ENCODE assay signal across 10 mouse cellular contexts in the genomic region with DNA sequence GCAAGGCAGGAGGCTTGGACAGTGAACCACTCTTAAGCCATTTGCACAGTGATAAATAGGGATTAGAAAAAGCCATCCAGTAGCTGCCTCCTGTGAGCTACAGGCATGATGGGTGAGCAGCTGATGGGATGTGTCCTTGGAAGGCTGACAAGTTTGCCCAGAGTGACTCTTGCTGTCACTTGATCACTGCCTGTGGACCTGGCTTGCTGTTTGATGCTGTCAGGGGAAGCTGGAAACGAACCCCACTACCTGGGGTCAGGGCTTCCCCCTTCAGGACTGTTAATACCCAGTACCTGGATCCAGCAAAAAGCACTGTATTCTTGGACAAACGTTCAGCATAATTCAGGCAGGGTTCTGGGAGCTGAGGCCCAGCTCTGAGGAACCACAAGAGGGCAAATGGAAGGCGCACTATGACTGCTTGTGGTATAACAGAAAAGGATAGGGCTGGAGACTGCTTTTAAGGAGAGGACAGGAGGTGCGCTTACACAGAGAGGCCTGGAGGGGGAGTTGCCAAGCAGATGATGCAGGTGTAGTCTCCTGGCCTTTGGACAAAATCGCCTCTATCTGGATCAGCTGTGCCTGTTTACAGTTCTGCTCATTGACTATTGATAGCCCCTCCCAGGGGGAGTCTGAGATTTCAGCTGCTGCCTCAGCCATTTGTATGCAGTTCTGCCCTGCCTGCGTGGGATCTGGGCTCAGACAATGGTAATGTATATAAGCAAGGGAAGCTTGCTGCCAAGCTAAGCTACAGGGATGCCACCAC. TPM values are rescaled to one million over a fixed set of nuclear protein-coding genes. Genes with fewer than 3 reads are reported as not detected.
A peak's percentile ranks its signal among the peaks of the same experiment; 100 is the strongest.
DNase-seq lines count a peak whose midpoint lies in the region; ATAC-seq and TF ChIP-seq lines count a peak whose summit lies in the region.
"Had no signal": no experiment of that assay in that cellular context is flagged by ENCODE, and none has a peak within 500 bp of the region (broad histone marks: within the 10 kb centered on the region; RNA-seq: fewer than 3 reads in every experiment).

No protein-coding gene starts in this region.

- H3K9me3 ChIP-seq in liver, embryonic 11.5 days (ENCODE audit: control insufficient read depth, low read length), result no peaks in the 10 kb centered on the region
- H3K9me3 ChIP-seq in liver, embryonic 12.5 days (replicated peaks), result no peaks in the 10 kb centered on the region
- no peaks in the 10 kb centered on the region for H3K9me3 ChIP-seq in embryonic facial prominence, embryonic 14.5 days (ENCODE audit: control insufficient read depth, low read length)
- no peaks in the 10 kb centered on the region for H3K9me3 ChIP-seq in midbrain, postnatal 0 days (ENCODE audit: low read length)

- peaks cover 19% of the 10 kb centered on the region for H3K36me3 ChIP-seq in liver, embryonic 11.5 days (ENCODE audit: control insufficient read depth, insufficient read depth, low read length)
- peaks cover 37% of the 10 kb centered on the region for H3K36me3 ChIP-seq in liver, embryonic 12.5 days
- H3K36me3 ChIP-seq in embryonic facial prominence, embryonic 14.5 days (ENCODE audit: control insufficient read depth, insufficient read depth, low read length), result peaks cover 29% of the 10 kb centered on the region
- peaks cover 5% of the 10 kb centered on the region for H3K36me3 ChIP-seq in midbrain, postnatal 0 days (ENCODE audit: insufficient read depth, low read length)

- H3K9ac ChIP-seq in liver, embryonic 11.5 days (ENCODE audit: low read depth, low read length), result no peak overlapping the region
- H3K9ac ChIP-seq in liver, embryonic 12.5 days, result no peak overlapping the region
- no peak overlapping the region for H3K9ac ChIP-seq in embryonic facial prominence, embryonic 14.5 days (ENCODE audit: low read depth, low read length)
- H3K9ac ChIP-seq in midbrain, postnatal 0 days (replicated peaks; ENCODE audit: low read length, poor library complexity, severe bottlenecking), result no peak overlapping the region
- H3K9ac ChIP-seq: lung, embryonic 14.5 days had no signal

- WGBS in liver, embryonic 11.5 days, result 46% methylated on average over 6 of the region's 6 CpGs
- WGBS in liver, embryonic 12.5 days (ENCODE audit: insufficient replicate concordance), result 40% methylated on average over 6 of the region's 6 CpGs
- 39% methylated on average over 6 of the region's 6 CpGs for WGBS in embryonic facial prominence, embryonic 14.5 days
- 37% methylated on average over 6 of the region's 6 CpGs for WGBS in midbrain, postnatal 0 days

- no peak for ATAC-seq in CD4-positive, CD25-positive, alpha-beta regulatory T cell, adult 4 months
- ATAC-seq in liver, embryonic 11.5 days (replicated peaks; ENCODE audit: low FRiP score), result 0 out of 2 replicates have a peak, but pooled peaks have one; percentile 11
- no peak for ATAC-seq in liver, embryonic 12.5 days
- no peak for ATAC-seq in embryonic facial prominence, embryonic 14.5 days (ENCODE audit: low read depth)
- no peak; the same call in 1 of the 2 replicates for ATAC-seq in midbrain, postnatal 0 days (ENCODE audit: low FRiP score)
- no peak for ATAC-seq in erythroid progenitor cell, adult 5-6 weeks (replicated peaks; ENCODE audit: low FRiP score, poor library complexity, severe bottlenecking)

- H3K4me3 ChIP-seq in liver, embryonic 11.5 days (ENCODE audit: low read depth, low read length), result no peak overlapping the region
- no peak overlapping the region for H3K4me3 ChIP-seq in liver, embryonic 12.5 days
- no peak overlapping the region for H3K4me3 ChIP-seq in embryonic facial prominence, embryonic 14.5 days (ENCODE audit: low read depth, low read length)
- no peak overlapping the region for H3K4me3 ChIP-seq in midbrain, postnatal 0 days (ENCODE audit: low read depth, low read length)
- H3K4me3 ChIP-seq: erythroblast, embryonic 14.5 days had no signal

- DNase-seq in CD4-positive, CD25-positive, alpha-beta regulatory T cell, adult 2 months (ENCODE audit: low read depth, low spot score), result peak; percentile 49
- no peak for DNase-seq in liver, embryonic 11.5 days (ENCODE audit: low spot score)
- DNase-seq in embryonic facial prominence, embryonic 14.5 days (ENCODE audit: low spot score), result peak; percentile 42
- peak; percentile 30 for DNase-seq in midbrain, postnatal 0 days (ENCODE audit: low spot score)
- DNase-seq in cerebellum, adult 8-10 months, result no peak
- DNase-seq: lung, embryonic 14.5 days had no signal

- no peaks in the 10 kb centered on the region for H3K27me3 ChIP-seq in liver, embryonic 11.5 days (replicated peaks; ENCODE audit: control insufficient read depth, insufficient read depth, low read length)
- no peaks in the 10 kb centered on the region for H3K27me3 ChIP-seq in liver, embryonic 12.5 days (replicated peaks)
- no peaks in the 10 kb centered on the region for H3K27me3 ChIP-seq in embryonic facial prominence, embryonic 14.5 days (replicated peaks; ENCODE audit: control insufficient read depth, insufficient read depth, low read length)
- H3K27me3 ChIP-seq in midbrain, postnatal 0 days (ENCODE audit: insufficient read depth, low read length), result no peaks in the 10 kb centered on the region

- no peak overlapping the region for H3K27ac ChIP-seq in liver, embryonic 11.5 days (ENCODE audit: low read depth, low read length)
- H3K27ac ChIP-seq in liver, embryonic 12.5 days, result no peak overlapping the region
- H3K27ac ChIP-seq in embryonic facial prominence, embryonic 14.5 days (replicated peaks; ENCODE audit: low read depth, low read length), result no peak overlapping the region
- H3K27ac ChIP-seq in midbrain, postnatal 0 days (ENCODE audit: low read depth, low read length), result no peak overlapping the region

- peak; percentile 42; the same call in 1 of the 2 replicates for TF ChIP-seq CTCF in midbrain, postnatal 0 days (IDR thresholded peaks at IDR 0.05)

- no peak overlapping the region for H3K4me2 ChIP-seq in liver, embryonic 11.5 days
- H3K4me2 ChIP-seq in liver, embryonic 12.5 days, result no peak overlapping the region
- H3K4me2 ChIP-seq in embryonic facial prominence, embryonic 14.5 days (ENCODE audit: low read depth, low read length), result no peak overlapping the region
- no peak overlapping the region for H3K4me2 ChIP-seq in midbrain, postnatal 0 days (ENCODE audit: low read depth, low read length, poor library complexity, severe bottlenecking)
- H3K4me2 ChIP-seq: lung, embryonic 14.5 days had no signal

- peaks cover 17% of the 10 kb centered on the region for H3K4me1 ChIP-seq in liver, embryonic 11.5 days (replicated peaks; ENCODE audit: control insufficient read depth, insufficient read depth, low read length)
- peaks cover 44% of the 10 kb centered on the region for H3K4me1 ChIP-seq in liver, embryonic 12.5 days
- peaks cover 13% of the 10 kb centered on the region; the same call in 1 of the 2 replicates for H3K4me1 ChIP-seq in embryonic facial prominence, embryonic 14.5 days (ENCODE audit: control insufficient read depth, insufficient read depth, low read length)
- 0 out of 2 replicates have a peak, but pooled peaks cover 3% of the 10 kb centered on the region for H3K4me1 ChIP-seq in midbrain, postnatal 0 days (ENCODE audit: insufficient read depth, low read length)

RNA-seq across cellular contexts. Expression of a gene that starts 2.7 kb away (rescaled TPM):
- polyA plus RNA-seq in CD4-positive, CD25-positive, alpha-beta regulatory T cell, adult 4 months (2017; shearing (Covaris generic)), result 100 to 1,000 TPM; 108 to 134 TPM
- 3.7 and 5.8 TPM in 2 replicates for polyA plus RNA-seq in liver, embryonic 11.5 days (2014; fragmentation: Nextera tagmentation; extraction: Ambion mirVana)
- 7.7 and 9.2 TPM in 2 replicates for polyA plus RNA-seq in liver, embryonic 12.5 days (2016; fragmentation: Nextera tagmentation; extraction: Ambion mirVana)
- polyA plus RNA-seq in embryonic facial prominence, embryonic 14.5 days (2014; fragmentation: Nextera tagmentation; extraction: Ambion mirVana), result 3.4 and 5.1 TPM in 2 replicates
- 1.2 and 4.9 TPM in 2 replicates for total RNA-seq in midbrain, postnatal 0 days (2014; rRNA removed)
- 0.57 and 1.4 TPM in 2 replicates for polyA plus RNA-seq in midbrain, postnatal 0 days (2015; fragmentation: Nextera tagmentation; extraction: Ambion mirVana)
- 649 and 766 TPM in 2 replicates for total RNA-seq in erythroid progenitor cell, adult 5-6 weeks (2015; ENCODE audit: low replicate concordance)
- 322 and 333 TPM in 2 replicates for total RNA-seq in erythroid progenitor cell, adult 5-6 weeks (2017; ENCODE audit: low replicate concordance)

RNA-seq across cellular contexts. Expression of a gene that starts 14.9 kb away (rescaled TPM):
- polyA plus RNA-seq in CD4-positive, CD25-positive, alpha-beta regulatory T cell, adult 4 months (2017; shearing (Covaris generic)), result 10 to 100 TPM; 21.7 to 28.3 TPM
- polyA plus RNA-seq in liver, embryonic 11.5 days (2014; fragmentation: Nextera tagmentation; extraction: Ambion mirVana), result 50.8 and 55.3 TPM in 2 replicates
- polyA plus RNA-seq in liver, embryonic 12.5 days (2016; fragmentation: Nextera tagmentation; extraction: Ambion mirVana), result 36.5 and 38.3 TPM in 2 replicates
- polyA plus RNA-seq in embryonic facial prominence, embryonic 14.5 days (2014; fragmentation: Nextera tagmentation; extraction: Ambion mirVana), result 31.8 and 32.7 TPM in 2 replicates
- 31.2 and 40.3 TPM in 2 replicates for total RNA-seq in midbrain, postnatal 0 days (2014; rRNA removed)
- polyA plus RNA-seq in midbrain, postnatal 0 days (2015; fragmentation: Nextera tagmentation; extraction: Ambion mirVana), result 48.5 and 53.2 TPM in 2 replicates
- 5.9 and 6.5 TPM in 2 replicates for total RNA-seq in erythroid progenitor cell, adult 5-6 weeks (2015; ENCODE audit: low replicate concordance)
- 5.1 and 9.4 TPM in 2 replicates for total RNA-seq in erythroid progenitor cell, adult 5-6 weeks (2017; ENCODE audit: low replicate concordance)

Comparison
In these comparisons a context has a peak if more than half of its experiments do, and no peak if none do; other contexts are left out.
1. DNase-seq: peak in CD4-positive, CD25-positive, alpha-beta regulatory T cell, adult 2 months (single experiment), embryonic facial prominence, embryonic 14.5 days (single experiment) and midbrain, postnatal 0 days (single experiment); none in liver, embryonic 11.5 days (single experiment) and cerebellum, adult 8-10 months (single experiment).
2. RNA of a gene that starts 2.7 kb away (polyA plus RNA-seq): 108 to 134 TPM in CD4-positive, CD25-positive, alpha-beta regulatory T cell, adult 4 months; 7.7 to 9.2 TPM in liver, embryonic 12.5 days, 3.7 to 5.8 TPM in liver, embryonic 11.5 days, 3.4 to 5.1 TPM in embryonic facial prominence, embryonic 14.5 days and 0.57 to 1.4 TPM in midbrain, postnatal 0 days; every median in the first group is over 10 times any median in the second.